Mouse (Mus musculus): ENCODE data around the gene 1700029I15Rik.

DNA sequence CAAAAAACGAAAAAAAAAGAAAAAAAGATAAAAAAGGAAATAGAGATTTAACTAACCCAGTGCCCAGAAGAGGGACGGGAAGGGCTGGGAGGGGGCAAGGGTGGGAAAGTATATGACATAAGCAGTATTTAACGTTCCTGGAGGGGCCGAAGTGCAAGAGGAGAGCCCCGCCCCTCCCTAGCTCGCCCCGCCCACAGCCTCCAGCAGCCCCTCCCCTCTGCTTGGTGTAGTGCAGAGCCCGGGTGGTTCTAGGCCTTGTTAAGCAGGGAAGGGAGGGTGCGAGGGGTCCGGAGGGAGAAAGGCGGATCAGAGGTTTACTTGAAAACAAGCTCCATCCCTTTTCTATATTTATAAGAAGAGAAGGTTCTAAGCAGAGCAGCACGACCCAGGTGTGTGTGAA lies 21.4 kb upstream of the 1700029I15Rik start:
- TF ChIP-seq CTCF (IDR thresholded peaks at IDR 0.05; ENCODE audit: low read depth) (no peak), EP300 (IDR thresholded peaks at IDR 0.05; ENCODE audit: low read depth) (no peak)

Measured in liver, embryonic 14.5 days (tissue).